Mouse (Mus musculus) forebrain, embryonic 16.5 days (tissue): ENCODE measurements around the gene Slc17a7. TPM values are rescaled to one million over a fixed set of nuclear protein-coding genes. Genes with fewer than 3 reads are reported as not detected.
"Not testable (repeated sequence)": the region's sequence is repeated elsewhere in the genome, so short reads cannot be mapped to it uniquely, and the experiment has no call there.

Experiments used
- ATAC-seq: fragments of 200-750 bp; cut with Nextera tagmentation; 2 replicates; pipeline ENCODE4 v1.8.0; 2017; ENCODE audit warnings: mild to moderate bottlenecking, moderate library complexity
- H3K27ac ChIP-seq: fragments of 300-500 bp; sonication (generic); 2 replicates; pipeline ENCODE4 v1.5.1; 2014; ENCODE audit warnings: low read length, control low read depth
- H3K27me3 ChIP-seq: fragments of 300-500 bp; sonication (generic); replicated peaks from 2 replicates; pipeline ENCODE4 v1.6.1; 2014; ENCODE audit warnings: low read length; ENCODE audit not compliant: control insufficient read depth, insufficient read depth
- H3K36me3 ChIP-seq: fragments of 300-500 bp; sonication (generic); 2 replicates; pipeline ENCODE4 v1.6.1; 2014; ENCODE audit not compliant: control insufficient read depth, insufficient read depth
- H3K4me1 ChIP-seq: fragments of 300-500 bp; sonication (generic); replicated peaks from 2 replicates; pipeline ENCODE4 v1.6.1; 2014; ENCODE audit warnings: low read length; ENCODE audit not compliant: control insufficient read depth, insufficient read depth
- H3K4me2 ChIP-seq: fragments of 300-500 bp; sonication (generic); 2 replicates; pipeline ENCODE4 v1.6.1; 2014; ENCODE audit warnings: mild to moderate bottlenecking, low read length, control low read depth
- H3K4me3 ChIP-seq: fragments of 300-500 bp; sonication (generic); replicated peaks from 2 replicates; pipeline ENCODE4 v1.5.1; 2014; ENCODE audit warnings: mild to moderate bottlenecking, low read length, control low read depth
- H3K9ac ChIP-seq: fragments of 300-500 bp; sonication (generic); replicated peaks from 2 replicates; pipeline ENCODE4 v1.6.1; 2014; ENCODE audit warnings: low read depth, low read length, control low read depth
- H3K9me3 ChIP-seq: fragments of 300-500 bp; sonication (generic); 2 replicates; pipeline ENCODE4 v1.6.1; 2016; ENCODE audit warnings: low read length; ENCODE audit not compliant: control insufficient read depth
- WGBS: fragments of 180-500 bp; shearing (Covaris S2); extraction: QIAGEN DNeasy Blood & Tissue Kit; methylation state at CpG from one replicate; pipeline ENCODE4 v1.1.7; 2014; 5-methylcytosine and 5-hydroxymethylcytosine counted together
- polyA plus RNA-seq: library from polyadenylated mRNA; unstranded; fragments of >200 nt; fragmentation: Nextera tagmentation; extraction: Ambion mirVana; gene quantifications from 2 replicates; pipeline ENCODE4 v1.2.1, GENCODE M21; 2015

Gene Slc17a7
- polyA plus RNA-seq, 1 experiment from 2014 or later: 20.1 TPM

- peak within 1 kb of the TSS; percentile 89 for H3K27ac ChIP-seq
- H3K9me3 ChIP-seq: no peaks in the 10 kb centered on the region
- H3K9ac ChIP-seq: peak within 1 kb of the TSS; percentile 67
- WGBS: under 1% methylated on average over 59 of the region's 59 CpGs
- H3K4me1 ChIP-seq: peaks cover 45% of the 10 kb centered on the region
- no peaks in the 10 kb centered on the region for H3K27me3 ChIP-seq
- H3K4me2 ChIP-seq: peak within 1 kb of the TSS; percentile 63
- ATAC-seq: peak; percentile 81
- peak within 1 kb of the TSS; percentile 51 for H3K4me3 ChIP-seq
- peaks cover 34% of the 10 kb centered on the region for H3K36me3 ChIP-seq
Measured at GRCm38 (mm10) chr7:45124224-45125143, 39.3 kb upstream of the Slc17a7 start, which contains the start of gene Rps11. TSS of gene Rps11 (minus strand) at chr7:45124439.

GRCm38 (mm10) chr7:45125144-45125600 lies 38.6 kb upstream of the Slc17a7 start:
- Histone ChIP-seq H3K36me3 (peaks cover 33% of the 10 kb centered on the region), H3K4me1 (peaks cover 48% of the 10 kb centered on the region), H3K4me2 (peak overlapping the region; percentile 63; the same call in 1 of the 2 replicates), H3K9ac (no peak overlapping the region), H3K27me3 (no peaks in the 10 kb centered on the region), H3K4me3 (no peak overlapping the region), H3K9me3 (no peaks in the 10 kb centered on the region), H3K27ac (peak overlapping the region; percentile 89)
- WGBS: 20% methylated on average over 7 of the region's 7 CpGs
- no peak for ATAC-seq

- ATAC-seq, H3K27me3 ChIP-seq, H3K9ac ChIP-seq, H3K27ac ChIP-seq, H3K9me3 ChIP-seq, H3K4me2 ChIP-seq, H3K4me3 ChIP-seq: not testable (repeated sequence)
- peaks cover 31% of the 10 kb centered on the region for H3K36me3 ChIP-seq
- 56% methylated on average over 5 of the region's 5 CpGs for WGBS
- H3K4me1 ChIP-seq: peaks cover 48% of the 10 kb centered on the region
Measured at GRCm38 (mm10) chr7:45125649-45126048, 38.1 kb upstream of the Slc17a7 start.

GRCm38 (mm10) chr7:45126147-45126843 lies 37.5 kb upstream of the Slc17a7 start:
- WGBS: 76% methylated on average over 17 of the region's 17 CpGs
- no peaks in the 10 kb centered on the region for H3K27me3 ChIP-seq
- peaks cover 24% of the 10 kb centered on the region for H3K36me3 ChIP-seq
- no peaks in the 10 kb centered on the region for H3K9me3 ChIP-seq
- H3K9ac ChIP-seq: peak overlapping the region; percentile 100
- H3K4me3 ChIP-seq: peak overlapping the region; percentile 87; the same call in 1 of the 2 replicates
- H3K27ac ChIP-seq: 0 out of 2 replicates have a peak overlapping the region, but pooled peaks have one; percentile 1
- peak overlapping the region; percentile 83; the same call in 1 of the 2 replicates for H3K4me2 ChIP-seq
- H3K4me1 ChIP-seq: peaks cover 48% of the 10 kb centered on the region
- ATAC-seq: no peak

GRCm38 (mm10) chr7:45126844-45127699 lies 36.7 kb upstream of the Slc17a7 start:
- 43% methylated on average over 21 of the region's 21 CpGs for WGBS

GRCm38 (mm10) chr7:45127700-45128224 lies 36.0 kb upstream of the Slc17a7 start:
- H3K4me1 ChIP-seq: peaks cover 38% of the 10 kb centered on the region
- no peak for ATAC-seq
- under 1% methylated on average over 6 of the region's 6 CpGs for WGBS
- peak overlapping the region; percentile 83 for H3K4me2 ChIP-seq
- no peaks in the 10 kb centered on the region for H3K9me3 ChIP-seq
- peak overlapping the region; percentile 86 for H3K27ac ChIP-seq
- peaks cover 15% of the 10 kb centered on the region for H3K36me3 ChIP-seq
- no peaks in the 10 kb centered on the region for H3K27me3 ChIP-seq
- peak overlapping the region; percentile 87 for H3K4me3 ChIP-seq
- H3K9ac ChIP-seq: peak overlapping the region; percentile 100

More at GRCm38 (mm10) chr7:45126844-45127699, 36.7 kb upstream of the Slc17a7 start:
- peaks cover 44% of the 10 kb centered on the region for H3K4me1 ChIP-seq
- ATAC-seq: no peak
- peaks cover 16% of the 10 kb centered on the region for H3K36me3 ChIP-seq
- peak overlapping the region; percentile 100 for H3K9ac ChIP-seq
- H3K27me3 ChIP-seq: no peaks in the 10 kb centered on the region
- peak overlapping the region; percentile 87 for H3K4me3 ChIP-seq
- H3K27ac ChIP-seq: peak overlapping the region; percentile 35
- peak overlapping the region; percentile 83 for H3K4me2 ChIP-seq
- H3K9me3 ChIP-seq: no peaks in the 10 kb centered on the region

GRCm38 (mm10) chr7:45128624-45129246 lies 35.0 kb upstream of the Slc17a7 start, which contains the start of gene Rpl13a:
TSS of gene Rpl13a (minus strand) at chr7:45128761.
- H3K9ac ChIP-seq: peak within 1 kb of the TSS; percentile 100
- H3K4me2 ChIP-seq: peak within 1 kb of the TSS; percentile 83
- H3K9me3 ChIP-seq: no peaks in the 10 kb centered on the region
- WGBS: under 1% methylated on average over 48 of the region's 48 CpGs
- H3K36me3 ChIP-seq: peaks cover 15% of the 10 kb centered on the region
- peak; percentile 93 for ATAC-seq
- peak within 1 kb of the TSS; percentile 96 for H3K27ac ChIP-seq
- H3K27me3 ChIP-seq: no peaks in the 10 kb centered on the region
- peak within 1 kb of the TSS; percentile 87 for H3K4me3 ChIP-seq
- peaks cover 31% of the 10 kb centered on the region for H3K4me1 ChIP-seq

- ATAC-seq: no peak
- Histone ChIP-seq H3K27ac (peak overlapping the region; percentile 96), H3K4me3 (peak overlapping the region; percentile 63), H3K4me2 (peak overlapping the region; percentile 80), H3K27me3 (no peaks in the 10 kb centered on the region), H3K36me3 (peaks cover 15% of the 10 kb centered on the region), H3K9me3 (no peaks in the 10 kb centered on the region), H3K4me1 (peaks cover 31% of the 10 kb centered on the region), H3K9ac (peak overlapping the region; percentile 88)
- WGBS: 1% methylated on average over 17 of the region's 17 CpGs
Measured at GRCm38 (mm10) chr7:45129318-45129717, 34.4 kb upstream of the Slc17a7 start.
